Mouse (Mus musculus): ENCODE measurements around the gene Hpse.

The Hpse gene

GRCm38 (mm10) chr5:100719235-100720088, at the start of gene Hpse:
Gene Hpse, minus strand, starts transcription at chr5:100719716.
- no peak for DNase-seq (ENCODE audit: low read depth)

- no peak for DNase-seq (ENCODE audit: low read depth)
These were observed 46.5 kb upstream of the Hpse start for GRCm38 (mm10) chr5:100766026-100766425.

DNA sequence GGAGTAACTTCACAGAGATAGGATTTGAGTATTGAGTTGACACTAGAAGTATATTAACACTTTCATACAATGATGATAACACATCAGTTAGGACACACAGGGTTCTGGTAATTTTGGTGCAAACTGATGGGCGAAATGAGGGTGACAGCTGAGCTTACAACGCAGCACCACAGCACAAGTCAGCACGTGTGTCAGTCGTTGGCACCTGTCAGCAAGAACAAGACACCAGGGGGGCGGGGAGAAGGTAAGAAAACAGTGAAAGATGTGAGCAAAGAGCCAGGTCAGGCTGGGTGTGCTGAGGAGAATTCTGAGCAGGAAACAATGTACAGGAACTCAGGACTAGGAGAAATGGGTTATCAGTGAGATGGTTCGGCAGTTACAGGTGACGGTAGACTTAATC, 42.2 kb upstream of the Hpse start:
- no peak for DNase-seq (ENCODE audit: low read depth)

DNA sequence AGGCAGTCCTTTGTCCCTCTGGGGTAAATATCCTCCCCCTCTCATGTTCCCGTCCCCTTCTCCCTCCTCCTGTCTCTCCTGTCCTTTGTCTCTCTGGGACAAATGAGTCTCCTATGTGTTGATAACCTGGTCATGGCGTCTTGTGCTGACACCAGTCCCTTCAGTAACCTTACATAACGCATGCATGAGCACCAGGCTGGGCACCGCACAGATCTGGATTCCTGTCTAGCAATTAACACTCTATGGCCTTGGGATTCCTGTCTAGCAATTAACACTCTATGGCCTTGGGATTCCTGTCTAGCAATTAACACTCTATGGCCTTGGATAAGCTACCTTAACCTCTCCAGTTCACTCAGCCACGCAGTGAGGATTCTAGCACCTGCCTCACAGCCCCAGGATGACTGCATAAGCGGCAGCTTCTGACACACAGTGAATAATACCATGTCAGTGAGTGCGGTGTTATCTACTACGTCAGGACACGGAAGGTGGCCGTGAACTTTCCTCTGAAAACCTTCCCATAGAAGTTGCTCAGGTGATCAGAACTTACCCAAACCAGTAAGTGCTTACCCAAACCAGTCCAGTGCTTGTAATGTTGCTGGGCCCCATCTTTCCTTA, 40.6 kb upstream of the Hpse start:
- DNase-seq (ENCODE audit: low read depth) = no peak

GRCm38 (mm10) chr5:100758121-100758520, 38.6 kb upstream of the Hpse start:
- DNase-seq (ENCODE audit: low read depth) = no peak

GRCm38 (mm10) chr5:100753407-100753806, 33.9 kb upstream of the Hpse start:
- no peak for DNase-seq (ENCODE audit: low read depth)

DNA sequence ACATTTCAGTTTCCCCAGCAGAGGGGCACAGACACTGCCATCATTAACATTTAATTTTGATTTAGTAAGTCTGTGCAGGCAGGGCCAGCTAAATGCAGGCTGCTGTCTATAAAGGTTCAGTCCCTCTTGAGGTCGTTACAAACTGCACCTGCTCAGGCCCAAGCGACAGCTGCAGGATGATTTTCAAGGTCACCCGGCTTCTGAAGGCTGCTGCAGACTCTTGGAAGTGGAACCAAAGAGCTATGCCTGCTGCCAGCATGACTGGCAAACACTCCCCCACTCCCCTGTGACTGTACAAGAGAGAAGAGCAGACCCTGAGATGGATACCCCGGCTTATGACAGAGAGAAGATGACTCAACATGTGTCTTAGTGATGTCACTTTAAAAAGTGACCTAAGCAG, 32.1 kb upstream of the Hpse start:
- DNase-seq (ENCODE audit: low read depth) = no peak

DNA sequence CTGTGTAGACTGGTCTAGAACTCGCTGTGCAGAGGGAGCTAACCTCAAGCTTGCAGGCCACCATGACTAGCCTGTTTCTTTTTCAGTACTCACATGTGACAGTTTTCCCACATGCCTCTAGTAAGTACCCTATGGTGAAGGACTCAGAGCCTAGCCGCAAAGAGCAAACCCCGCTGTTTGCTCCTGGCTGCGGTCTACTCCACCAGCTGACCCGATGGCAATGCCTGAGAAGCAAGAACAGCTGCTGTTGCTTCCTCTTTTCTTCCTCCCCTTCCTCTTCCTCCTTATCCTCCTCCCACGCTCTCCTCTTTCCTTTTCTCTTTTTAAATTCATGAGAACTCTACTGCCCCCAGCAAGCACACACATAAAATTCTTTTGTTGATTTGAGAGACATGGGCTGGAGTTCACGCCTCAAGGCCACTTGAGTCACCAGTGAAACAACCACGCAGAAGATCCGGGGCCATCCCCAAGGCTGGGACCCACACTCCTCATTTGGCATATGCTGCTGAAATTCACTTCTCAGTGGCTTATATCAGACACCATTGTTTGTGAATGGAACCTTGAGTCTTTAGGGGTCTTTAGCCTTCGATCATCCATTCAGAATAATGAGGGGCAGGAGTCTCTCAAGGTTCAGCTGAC, 31.2 kb upstream of the Hpse start:
- no peak for DNase-seq (ENCODE audit: low read depth)

- DNase-seq (ENCODE audit: low read depth) = no peak
These were observed 19.3 kb upstream of the Hpse start for GRCm38 (mm10) chr5:100738802-100739201.

DNA sequence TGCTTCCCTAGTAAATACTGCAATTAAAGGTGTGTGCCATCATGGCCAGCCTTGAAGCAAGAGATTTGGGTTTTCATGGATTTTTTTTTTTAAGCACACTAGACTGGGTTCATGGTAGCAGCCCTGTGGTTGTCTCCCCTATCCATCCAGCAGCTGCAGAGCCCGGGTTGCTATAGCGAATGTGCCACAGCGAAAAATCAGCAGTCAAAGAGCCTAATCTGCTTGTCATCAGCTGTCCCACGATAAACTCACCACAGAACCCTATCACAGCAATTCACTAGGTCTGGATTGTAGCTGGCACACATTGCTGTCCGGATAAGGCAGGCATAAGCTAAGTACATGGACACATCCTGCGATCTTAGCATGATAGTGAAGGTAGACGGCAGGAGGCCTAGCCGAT, 17.4 kb upstream of the Hpse start:
- no peak for DNase-seq (ENCODE audit: low read depth)

DNA sequence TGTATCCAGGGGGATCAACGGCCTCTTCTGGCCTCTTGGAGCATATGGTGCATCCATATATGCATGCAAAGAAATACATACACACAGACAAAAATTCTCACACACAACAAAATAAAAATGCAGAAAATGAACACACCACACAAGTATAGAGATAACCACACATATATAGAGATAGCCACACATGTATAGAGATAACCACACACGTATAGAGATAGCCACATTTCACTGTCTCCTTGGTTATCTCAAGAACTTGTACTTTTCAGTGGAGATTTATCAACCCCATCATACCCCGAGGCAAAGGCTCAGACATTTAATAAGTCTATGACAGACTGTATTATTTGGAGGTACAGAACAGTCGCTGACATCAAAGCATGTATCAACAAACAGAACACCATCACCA, 15.0 kb upstream of the Hpse start:
- DNase-seq (ENCODE audit: low read depth) = peak; percentile 15

GRCm38 (mm10) chr5:100728757-100729156, 9.2 kb upstream of the Hpse start:
- no peak for DNase-seq (ENCODE audit: low read depth)

DNA sequence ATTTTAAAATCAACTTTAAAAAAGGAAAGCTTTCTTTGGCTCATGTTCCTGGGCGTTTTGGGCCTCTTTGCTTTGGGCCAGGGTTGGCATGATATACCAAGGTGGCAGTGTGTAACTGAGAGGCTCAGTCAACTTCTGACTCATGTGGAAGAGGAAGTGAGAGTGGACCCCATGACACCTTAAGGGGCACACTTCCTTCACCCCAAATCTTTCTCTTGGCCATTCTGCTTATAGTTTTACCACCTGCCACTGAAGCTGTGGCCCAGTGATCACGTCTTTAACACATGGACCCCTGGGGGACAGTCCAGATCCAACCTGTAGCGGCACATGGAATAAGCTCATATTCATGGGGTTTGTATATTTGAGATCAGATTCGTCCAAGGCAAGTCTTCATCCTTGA, 6.5 kb upstream of the Hpse start:
- DNase-seq (ENCODE audit: low read depth) = no peak

GRCm38 (mm10) chr5:100716762-100717161, 2.8 kb downstream of the Hpse start:
- DNase-seq (ENCODE audit: low read depth) = no peak

DNA sequence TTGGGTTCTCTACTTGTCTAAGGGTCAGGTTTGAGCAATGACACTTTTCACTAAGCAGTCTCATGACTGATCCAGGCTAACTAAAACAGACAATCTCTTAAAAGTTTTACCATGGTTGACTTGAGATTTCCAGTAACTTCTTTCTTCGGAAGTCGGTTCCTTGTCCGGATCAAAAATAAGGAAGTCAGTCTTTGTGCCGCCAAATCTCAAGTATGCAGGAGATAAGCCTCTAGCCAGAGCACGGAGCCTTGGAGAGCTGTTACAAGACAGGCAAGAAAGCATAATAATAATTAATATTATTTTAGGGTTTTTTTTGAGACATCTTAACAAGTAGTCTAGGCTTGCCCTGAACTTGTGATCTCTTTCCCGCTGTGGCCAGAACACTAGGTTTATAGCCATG, 8.3 kb downstream of the Hpse start:
- no peak for DNase-seq (ENCODE audit: low read depth)

DNA sequence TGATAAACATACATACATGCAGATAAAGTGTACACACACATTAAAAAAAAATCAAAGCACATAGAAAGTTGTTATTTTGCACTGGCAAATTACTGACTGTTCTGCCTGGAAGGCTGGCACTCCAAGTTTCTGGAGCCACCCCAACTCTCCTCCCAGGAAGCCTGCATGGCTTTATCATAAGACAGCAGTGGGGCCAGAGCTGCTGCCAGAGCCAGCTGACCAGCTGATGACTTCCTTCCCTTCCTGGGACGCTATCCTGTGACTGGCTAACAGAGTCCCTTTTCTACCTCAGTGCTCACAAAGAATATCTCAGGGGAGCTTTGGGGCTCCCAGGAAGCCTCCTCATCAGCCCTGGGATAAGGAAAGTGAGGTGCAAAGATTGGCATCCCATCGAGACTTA, 9.5 kb downstream of the Hpse start:
- no peak for DNase-seq (ENCODE audit: low read depth)

GRCm38 (mm10) chr5:100709035-100709434, 10.5 kb downstream of the Hpse start:
- no peak for DNase-seq (ENCODE audit: low read depth)

- DNase-seq (ENCODE audit: low read depth) = no peak
These were observed 12.8 kb downstream of the Hpse start for GRCm38 (mm10) chr5:100706675-100707074.

GRCm38 (mm10) chr5:100704272-100704671, 15.2 kb downstream of the Hpse start:
- DNase-seq (ENCODE audit: low read depth) = no peak

GRCm38 (mm10) chr5:100702325-100702724, 17.2 kb downstream of the Hpse start:
- no peak for DNase-seq (ENCODE audit: low read depth)

- DNase-seq (ENCODE audit: low read depth) = no peak
These were observed 18.5 kb downstream of the Hpse start for GRCm38 (mm10) chr5:100700861-100701620.

GRCm38 (mm10) chr5:100697886-100698285, 21.6 kb downstream of the Hpse start:
- DNase-seq (ENCODE audit: low read depth) = no peak
